Mouse (Mus musculus) forebrain, embryonic 15.5 days (tissue): ENCODE measurements around the gene Lipn. TPM values are rescaled to one million over a fixed set of nuclear protein-coding genes. Genes with fewer than 3 reads are reported as not detected.

Source experiments
- ATAC-seq: fragments of 200-750 bp; cut with Nextera tagmentation; replicated peaks from 2 replicates; pipeline ENCODE4 v1.8.0; 2017; ENCODE audit warnings: mild to moderate bottlenecking, moderate TSS enrichment, moderate library complexity
- H3K27ac ChIP-seq: fragments of 300-500 bp; sonication (generic); replicated peaks from 2 replicates; pipeline ENCODE4 v1.5.1; 2015; ENCODE audit warnings: mild to moderate bottlenecking, inconsistent platforms
- H3K27me3 ChIP-seq: fragments of 300-500 bp; sonication (generic); 2 replicates; pipeline ENCODE4 v1.6.1; 2015; ENCODE audit warnings: inconsistent platforms
- H3K36me3 ChIP-seq: fragments of 300-500 bp; sonication (generic); 2 replicates; pipeline ENCODE4 v1.6.1; 2015; ENCODE audit warnings: mild to moderate bottlenecking, inconsistent platforms
- H3K4me1 ChIP-seq: fragments of 300-500 bp; sonication (generic); 2 replicates; pipeline ENCODE4 v1.6.1; 2015; ENCODE audit warnings: inconsistent platforms
- H3K4me2 ChIP-seq: fragments of 300-500 bp; sonication (generic); replicated peaks from 2 replicates; pipeline ENCODE4 v1.6.1; 2015; ENCODE audit warnings: mild to moderate bottlenecking, inconsistent platforms
- H3K4me3 ChIP-seq: fragments of 300-500 bp; sonication (generic); 2 replicates; pipeline ENCODE4 v1.5.1; 2015; ENCODE audit warnings: mild to moderate bottlenecking, inconsistent platforms
- H3K9ac ChIP-seq: fragments of 300-500 bp; sonication (generic); replicated peaks from 2 replicates; pipeline ENCODE4 v1.6.1; 2015; ENCODE audit warnings: mild to moderate bottlenecking, inconsistent platforms
- H3K9me3 ChIP-seq: fragments of 300-500 bp; sonication (generic); 2 replicates; pipeline ENCODE4 v1.6.1; 2016; ENCODE audit warnings: inconsistent platforms
- WGBS: fragments of 180-500 bp; shearing (Covaris S2); methylation state at CpG from one replicate; pipeline ENCODE4 v1.1.7; 2015; ENCODE audit warnings: mixed read lengths; 5-methylcytosine and 5-hydroxymethylcytosine counted together
- microRNA-seq: library from miRNA; unstranded; fragments of <30 nt; microRNA quantifications from one replicate; pipeline ENCODE4, GENCODE M21; 2016
- polyA plus RNA-seq: library from polyadenylated mRNA; unstranded; fragments of >200 nt; fragmentation: Nextera tagmentation; extraction: Ambion mirVana; gene quantifications from 2 replicates; pipeline ENCODE4 v1.2.1, GENCODE M21; 2015

The Lipn gene
- polyA plus RNA-seq, 1 experiment from 2014 or later, result not detected

- ATAC-seq, result no peak
- no peaks in the 10 kb centered on the region for H3K36me3 ChIP-seq
- WGBS, result 88% methylated on average over 5 of the region's 5 CpGs
- H3K27me3 ChIP-seq, result no peaks in the 10 kb centered on the region
- no peak overlapping the region for H3K9ac ChIP-seq
- H3K4me2 ChIP-seq, result no peak overlapping the region
- H3K9me3 ChIP-seq, result no peaks in the 10 kb centered on the region
- no peak overlapping the region for H3K4me3 ChIP-seq
- H3K27ac ChIP-seq, result no peak overlapping the region
- H3K4me1 ChIP-seq, result no peaks in the 10 kb centered on the region
These were observed 28.2 kb downstream of the Lipn start for GRCm38 (mm10) chr19:34095381-34095780.

- no peaks in the 10 kb centered on the region for H3K9me3 ChIP-seq
- no peaks in the 10 kb centered on the region for H3K4me1 ChIP-seq
- 63% methylated on average over 1 of the region's 1 CpGs for WGBS
- H3K9ac ChIP-seq, result no peak overlapping the region
- H3K27me3 ChIP-seq, result no peaks in the 10 kb centered on the region
- H3K36me3 ChIP-seq, result no peaks in the 10 kb centered on the region
- no peak overlapping the region for H3K27ac ChIP-seq
- H3K4me2 ChIP-seq, result no peak overlapping the region
- ATAC-seq, result no peak
- H3K4me3 ChIP-seq, result no peak overlapping the region
These were observed 29.1 kb downstream of the Lipn start for GRCm38 (mm10) chr19:34096228-34096627.

GRCm38 (mm10) chr19:34100633-34101032, 33.5 kb downstream of the Lipn start, which contains the start of gene Lipm:
Gene Lipm (plus strand): TSS chr19:34100933.
- 86% methylated on average over 4 of the region's 4 CpGs for WGBS

GRCm38 (mm10) chr19:34101888-34102287, 34.7 kb downstream of the Lipn start:
- H3K9ac ChIP-seq, result no peak overlapping the region
- H3K4me2 ChIP-seq, result no peak overlapping the region
- no peaks in the 10 kb centered on the region for H3K9me3 ChIP-seq
- H3K27ac ChIP-seq, result no peak overlapping the region
- 88% methylated on average over 7 of the region's 7 CpGs for WGBS
- H3K4me1 ChIP-seq, result no peaks in the 10 kb centered on the region
- no peaks in the 10 kb centered on the region for H3K27me3 ChIP-seq
- ATAC-seq, result no peak
- H3K36me3 ChIP-seq, result no peaks in the 10 kb centered on the region
- no peak overlapping the region for H3K4me3 ChIP-seq

More at GRCm38 (mm10) chr19:34100633-34101032, 33.5 kb downstream of the Lipn start, which contains the start of gene Lipm:
- Histone ChIP-seq H3K36me3 (no peaks in the 10 kb centered on the region), H3K9ac (no peak within 1 kb of the TSS), H3K27me3 (no peaks in the 10 kb centered on the region), H3K4me2 (no peak within 1 kb of the TSS), H3K4me3 (no peak within 1 kb of the TSS), H3K4me1 (no peaks in the 10 kb centered on the region), H3K27ac (no peak within 1 kb of the TSS), H3K9me3 (no peaks in the 10 kb centered on the region)
- no peak for ATAC-seq

GRCm38 (mm10) chr19:34104841-34105240, 37.7 kb downstream of the Lipn start:
- WGBS, result 91% methylated on average over 3 of the region's 3 CpGs

GRCm38 (mm10) chr19:34119102-34119501, 51.9 kb downstream of the Lipn start:
- WGBS, result 85% methylated on average over 1 of the region's 1 CpGs
- no peak for ATAC-seq

More at GRCm38 (mm10) chr19:34104841-34105240, 37.7 kb downstream of the Lipn start:
- Histone ChIP-seq H3K9me3 (no peaks in the 10 kb centered on the region), H3K4me1 (no peaks in the 10 kb centered on the region), H3K4me3 (no peak overlapping the region), H3K27me3 (no peaks in the 10 kb centered on the region), H3K36me3 (no peaks in the 10 kb centered on the region), H3K4me2 (no peak overlapping the region), H3K9ac (no peak overlapping the region), H3K27ac (no peak overlapping the region)
- no peak for ATAC-seq

GRCm38 (mm10) chr19:34119653-34120052, 52.5 kb downstream of the Lipn start:
- WGBS, result 92% methylated on average over 4 of the region's 4 CpGs
- H3K4me1 ChIP-seq, result no peaks in the 10 kb centered on the region
- no peak overlapping the region for H3K4me2 ChIP-seq
- H3K9me3 ChIP-seq, result no peaks in the 10 kb centered on the region
- no peaks in the 10 kb centered on the region for H3K27me3 ChIP-seq
- no peak overlapping the region for H3K9ac ChIP-seq
- H3K4me3 ChIP-seq, result no peak overlapping the region
- H3K36me3 ChIP-seq, result no peaks in the 10 kb centered on the region
- no peak for ATAC-seq
- H3K27ac ChIP-seq, result no peak overlapping the region

More at GRCm38 (mm10) chr19:34119102-34119501, 51.9 kb downstream of the Lipn start:
- Histone ChIP-seq H3K4me3 (no peak overlapping the region), H3K27me3 (no peaks in the 10 kb centered on the region), H3K27ac (no peak overlapping the region), H3K9ac (no peak overlapping the region), H3K36me3 (no peaks in the 10 kb centered on the region), H3K4me1 (no peaks in the 10 kb centered on the region), H3K4me2 (no peak overlapping the region), H3K9me3 (no peaks in the 10 kb centered on the region)

GRCm38 (mm10) chr19:34120107-34120731, 53.1 kb downstream of the Lipn start:
- WGBS, result 76% methylated on average over 3 of the region's 3 CpGs
- Histone ChIP-seq H3K36me3 (no peaks in the 10 kb centered on the region), H3K9ac (no peak overlapping the region), H3K4me1 (no peaks in the 10 kb centered on the region), H3K4me2 (no peak overlapping the region), H3K9me3 (no peaks in the 10 kb centered on the region), H3K27ac (no peak overlapping the region), H3K27me3 (no peaks in the 10 kb centered on the region), H3K4me3 (no peak overlapping the region)
- no peak for ATAC-seq

Small RNA genes lying within 50 kb of the gene (microRNA-seq; reads per million reads assigned to microRNA genes)
- gene Gm23334, result not detected

Other genes with a start within 250 kb of the Lipn start
- not detected in 2 replicates for gene Lipf, start 106.2 kb upstream of the Lipn start, polyA plus RNA-seq
- gene Lipk, start 59.1 kb upstream of the Lipn start, polyA plus RNA-seq, result not detected in 2 replicates
- not detected in 2 replicates for gene Lipm, start 33.6 kb downstream of the Lipn start, polyA plus RNA-seq
- gene Ankrd22, start 98.7 kb downstream of the Lipn start, polyA plus RNA-seq, result not detected in 2 replicates
- 7.1 and 7.5 TPM in 2 replicates for gene Stambpl1, start 124.9 kb downstream of the Lipn start, polyA plus RNA-seq
- gene Acta2, start 188.2 kb downstream of the Lipn start, polyA plus RNA-seq, result 6.3 and 7.1 TPM in 2 replicates
- gene Fas, start 223.3 kb downstream of the Lipn start, polyA plus RNA-seq, result 0.17 and 0.42 TPM in 2 replicates